11 mouse cellular contexts compared by ENCODE assay signal in genomic region chr16:22097659-22098058, GRCm38 (mm10).
DNase-seq lines count a peak whose midpoint lies in the region; ATAC-seq and TF ChIP-seq lines count a peak whose summit lies in the region.
"Had no signal": no experiment of that assay in that cellular context is flagged by ENCODE, and none has a peak within 500 bp of the region (broad histone marks: within the 10 kb centered on the region; RNA-seq: fewer than 3 reads in every experiment).

No protein-coding gene starts in this region.

- H3K4me2 ChIP-seq in heart, embryonic 13.5 days = no peak overlapping the region

- no peak for TF ChIP-seq CTCF in MEL (IDR thresholded peaks at IDR 0.05 in 2 of 3, conservative IDR thresholded peaks at IDR 0.05 in 1 of 3; ENCODE audit: control insufficient read depth in 1 of 3, insufficient read depth in 1 of 3, low read depth in 2 of 3, low read length in 3 of 3, poor library complexity in 1 of 3, severe bottlenecking in 1 of 3)

- 60% methylated on average over 7 of the region's 7 CpGs for WGBS in heart, embryonic 13.5 days

- H3K4me3 ChIP-seq in heart, embryonic 13.5 days = no peak overlapping the region
- H3K4me3 ChIP-seq in MEL (ENCODE audit: control insufficient read depth in 1 of 2, insufficient read depth in 1 of 2, low read depth in 2 of 2, low read length in 2 of 2) = no peak overlapping the region
- H3K4me3 ChIP-seq: heart, embryonic 10.5 days had no signal

- no peaks in the 10 kb centered on the region for H3K79me2 ChIP-seq in MEL (ENCODE audit: control insufficient read depth, insufficient read depth, low read length, poor library complexity)

- H3K4me1 ChIP-seq in heart, embryonic 13.5 days = peaks cover 17% of the 10 kb centered on the region
- no peaks in the 10 kb centered on the region for H3K4me1 ChIP-seq in MEL (ENCODE audit: control insufficient read depth in 1 of 2, insufficient read depth in 2 of 2, low read length in 2 of 2)

- no peak for ATAC-seq in heart, embryonic 13.5 days (ENCODE audit: extremely low read depth, insufficient number of reproducible peaks, low FRiP score, low TSS enrichment)
- ATAC-seq in hematopoietic stem cell, adult 5-6 weeks (replicated peaks in 1 of 2; ENCODE audit: insufficient read depth in 1 of 2, low FRiP score in 2 of 2, low TSS enrichment in 1 of 2, low read depth in 1 of 2, poor library complexity in 2 of 2, severe bottlenecking in 2 of 2) = peak; percentile 47 to 77

- no peak for DNase-seq in heart, adult 18-20 months
- DNase-seq in 416B (ENCODE audit: low read depth) = peak; percentile 46
- DNase-seq in MEL (ENCODE audit: low read depth, low spot score) = peak; percentile 28
- DNase-seq in spleen, postnatal 10 days (ENCODE audit: low spot score in 2 of 2) = no peak
- no peak for DNase-seq in liver
- no peak for DNase-seq in embryo, embryonic 10.5 days (ENCODE audit: low spot score)
- DNase-seq: kidney, adult 2 months; right cerebral cortex, postnatal 14 days had no signal

- peaks cover 12% of the 10 kb centered on the region for H3K36me3 ChIP-seq in heart, embryonic 13.5 days
- H3K36me3 ChIP-seq in MEL (ENCODE audit: control insufficient read depth in 1 of 2, insufficient read depth in 2 of 2, low read length in 2 of 2) = no peaks in the 10 kb centered on the region

- H3K27ac ChIP-seq in heart, embryonic 13.5 days (replicated peaks) = 0 out of 2 replicates have a peak overlapping the region, but pooled peaks have one; percentile 20
- H3K27ac ChIP-seq in MEL (ENCODE audit: control insufficient read depth, low read depth, low read length) = no peak overlapping the region
- H3K27ac ChIP-seq: heart, embryonic 10.5 days had no signal

- no peaks in the 10 kb centered on the region for H3K27me3 ChIP-seq in heart, embryonic 13.5 days (replicated peaks)
- peaks cover 0 to 5% of the 10 kb centered on the region in 2 experiments; a peak in 2 of 4 replicates for H3K27me3 ChIP-seq in MEL (ENCODE audit: control insufficient read depth in 1 of 2, insufficient read depth in 2 of 2, low read length in 2 of 2)

- no peak for TF ChIP-seq EP300 in MEL (IDR thresholded peaks at IDR 0.05; ENCODE audit: low read depth in 1 of 2, low read length in 2 of 2)

- no peak for TF ChIP-seq RAD21 in MEL (IDR thresholded peaks at IDR 0.05; ENCODE audit: low read depth, low read length)

- no peaks in the 10 kb centered on the region for H3K9me3 ChIP-seq in heart, embryonic 13.5 days
- no peaks in the 10 kb centered on the region for H3K9me3 ChIP-seq in MEL (replicated peaks; ENCODE audit: insufficient read depth, low read length)
- H3K9me3 ChIP-seq: heart, embryonic 10.5 days had no signal

- TF ChIP-seq POLR2A in MEL (IDR thresholded peaks at IDR 0.05; ENCODE audit: control insufficient read depth in 1 of 2, insufficient read depth in 1 of 2, low read depth in 1 of 2, low read length in 2 of 2, poor library complexity in 1 of 2) = no peak

- H3K9ac ChIP-seq in heart, embryonic 13.5 days = no peak overlapping the region
- no peak overlapping the region for H3K9ac ChIP-seq in MEL (ENCODE audit: control insufficient read depth, low read depth, low read length, poor library complexity, severe bottlenecking)

TF ChIP-seq in MEL, 35 proteins besides CTCF, POLR2A, EP300 and RAD21:
- TF ChIP-seq NELFE (IDR thresholded peaks at IDR 0.05; ENCODE audit: low read depth, low read length) (no peak), RCOR1 (IDR thresholded peaks at IDR 0.05; ENCODE audit: low read depth, low read length) (no peak), ZC3H11A (IDR thresholded peaks at IDR 0.05; ENCODE audit: low read depth, low read length) (no peak), TAL1 (IDR thresholded peaks at IDR 0.05; ENCODE audit: low read length) (no peak), CHD2 (IDR thresholded peaks at IDR 0.05; ENCODE audit: low read length) (no peak), ZKSCAN1 (IDR thresholded peaks at IDR 0.05; ENCODE audit: low read depth, low read length) (no peak), GABPA (IDR thresholded peaks at IDR 0.05; ENCODE audit: low read depth, low read length) (no peak), SMC3 (IDR thresholded peaks at IDR 0.05; ENCODE audit: low read depth, low read length) (no peak), CHD1 (IDR thresholded peaks at IDR 0.05; ENCODE audit: low read depth, low read length) (no peak), MAZ (IDR thresholded peaks at IDR 0.05; ENCODE audit: low read depth, low read length) (no peak), MAFK (IDR thresholded peaks at IDR 0.05; ENCODE audit: borderline replicate concordance, low read depth, low read length) (no peak), ZMIZ1 (IDR thresholded peaks at IDR 0.05; ENCODE audit: low read depth, low read length) (no peak), KAT2A (conservative IDR thresholded peaks at IDR 0.05; ENCODE audit: low read depth, low read length) (no peak), E2F4 (IDR thresholded peaks at IDR 0.05; ENCODE audit: borderline replicate concordance, low read depth, low read length) (no peak), TBP (IDR thresholded peaks at IDR 0.05; ENCODE audit: low read depth, low read length) (no peak), POLR2AphosphoS5 (IDR thresholded peaks at IDR 0.05; ENCODE audit: borderline replicate concordance, low read depth, low read length) (no peak), MYC (IDR thresholded peaks at IDR 0.05; ENCODE audit: low read depth, low read length) (no peak), JUND (IDR thresholded peaks at IDR 0.05; ENCODE audit: low read depth, low read length) (no peak)

Comparison
In these comparisons a context has a peak if more than half of its experiments do, and no peak if none do; other contexts are left out.
1. DNase-seq: peak in 416B (single experiment) and MEL (single experiment); none in heart, adult 18-20 months (0 of 2), spleen, postnatal 10 days (0 of 2), liver (single experiment) and embryo, embryonic 10.5 days (single experiment).